Mouse (Mus musculus) neutrophil, adult 65 days (primary cell): ENCODE data around the gene Gm21149. TPM values are rescaled to one million over a fixed set of nuclear protein-coding genes. Genes with fewer than 3 reads are reported as not detected.

Experiments used
- total RNA-seq: library from RNA; stranded (reverse); gene quantifications from 2 replicates; pipeline ENCODE4 v1.2.4, GENCODE M21; 2023

The Gm21149 gene
- not detected in 2 replicates for total RNA-seq

GRCm38 (mm10) chr5:15476423-15476822, at the start of gene Gm21149:
Gene Gm21149 (minus strand): TSS chr5:15476523.

Other genes starting within 250 kb of the Gm21149 start
- gene Gm21190, start 52.7 kb upstream of the Gm21149 start, total RNA-seq, result not detected in 2 replicates
- not detected in 2 replicates for gene Gm21083, start 100.8 kb upstream of the Gm21149 start, total RNA-seq
- gene Speer4d, start 142.5 kb upstream of the Gm21149 start, total RNA-seq, result not detected in 2 replicates
- not detected in 2 replicates for gene 4930572O03Rik, start 180.5 kb upstream of the Gm21149 start, total RNA-seq
- gene Speer4c, start 237.7 kb upstream of the Gm21149 start, total RNA-seq, result not detected in 2 replicates